Mouse (Mus musculus) neural tube, embryonic 12.5 days (tissue): ENCODE results near the gene Trpv2. TPM values are rescaled to one million over a fixed set of nuclear protein-coding genes. Genes with fewer than 3 reads are reported as not detected.

ENCODE experiments used
- ATAC-seq: fragments of 200-750 bp; cut with Nextera tagmentation; 2 replicates; pipeline ENCODE4 v1.8.0; 2017; ENCODE audit warnings: low read depth, mild to moderate bottlenecking, moderate TSS enrichment, moderate library complexity; ENCODE audit not compliant: low FRiP score
- H3K27ac ChIP-seq: fragments of 300-500 bp; sonication (generic); 2 replicates; pipeline ENCODE4 v1.5.1; 2016
- H3K27me3 ChIP-seq: fragments of 300-500 bp; sonication (generic); replicated peaks from 2 replicates; pipeline ENCODE4 v1.6.1; 2016; ENCODE audit warnings: mild to moderate bottlenecking
- H3K36me3 ChIP-seq: fragments of 300-500 bp; sonication (generic); 2 replicates; pipeline ENCODE4 v1.6.1; 2016; ENCODE audit warnings: mild to moderate bottlenecking
- H3K4me1 ChIP-seq: fragments of 300-500 bp; sonication (generic); 2 replicates; pipeline ENCODE4 v1.6.1; 2016
- H3K4me2 ChIP-seq: fragments of 300-500 bp; sonication (generic); replicated peaks from 2 replicates; pipeline ENCODE4 v1.6.1; 2016; ENCODE audit warnings: mild to moderate bottlenecking
- H3K4me3 ChIP-seq: fragments of 300-500 bp; sonication (generic); 2 replicates; pipeline ENCODE4 v1.5.1; 2016
- H3K9ac ChIP-seq: fragments of 300-500 bp; sonication (generic); 2 replicates; pipeline ENCODE4 v1.6.1; 2016; ENCODE audit warnings: mild to moderate bottlenecking
- H3K9me3 ChIP-seq: fragments of 300-500 bp; sonication (generic); 2 replicates; pipeline ENCODE4 v1.6.1; 2016; ENCODE audit warnings: mild to moderate bottlenecking
- WGBS: fragments of 180-500 bp; shearing (Covaris S2); methylation state at CpG from one replicate; pipeline ENCODE4 v1.1.7; 2016; 5-methylcytosine and 5-hydroxymethylcytosine counted together
- polyA plus RNA-seq: library from polyadenylated mRNA; unstranded; fragments of >200 nt; fragmentation: Nextera tagmentation; extraction: Ambion mirVana; gene quantifications from 2 replicates; pipeline ENCODE4 v1.2.1, GENCODE M21; 2016

The Trpv2 gene
- polyA plus RNA-seq: 16.0 and 18.0 TPM in 2 replicates

DNA sequence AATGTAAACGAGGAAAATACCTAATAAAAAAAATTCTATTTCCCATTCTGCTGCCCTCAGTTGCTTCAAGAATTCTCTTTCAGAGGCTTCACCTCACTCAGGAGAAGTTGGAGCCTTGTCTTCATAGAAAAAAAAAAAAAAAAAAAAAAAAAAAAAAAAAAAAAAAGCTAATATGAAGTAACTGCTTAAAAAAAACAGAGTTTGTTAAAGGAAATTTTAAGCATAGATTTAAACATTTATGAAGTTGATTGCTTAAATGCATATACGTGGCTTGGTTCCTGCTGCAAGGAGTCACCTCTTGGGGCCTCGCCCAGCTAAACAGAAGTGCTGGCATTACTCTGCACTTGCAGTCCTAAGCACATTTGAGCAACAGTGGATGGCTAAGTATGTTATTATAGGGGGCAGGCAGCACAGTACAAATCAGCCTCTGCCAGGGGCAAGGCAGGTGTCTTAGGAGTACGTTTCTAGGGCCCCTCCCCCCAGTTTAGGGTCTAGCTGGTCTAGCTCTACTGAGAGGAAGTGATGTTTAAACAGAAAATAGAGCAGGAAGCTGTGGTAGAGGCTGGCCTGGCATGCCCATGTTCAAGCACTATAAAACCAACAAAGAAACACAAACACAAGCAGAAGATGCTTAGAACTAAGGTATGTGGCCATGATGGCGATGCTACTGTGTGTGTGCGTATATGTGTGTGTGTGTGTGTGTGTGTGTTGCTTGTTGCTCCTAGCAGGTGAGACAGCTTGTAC is at the start of gene Trpv2:
Gene Trpv2, plus strand, starts transcription at position 528 of the 744 bp plus-strand sequence.
- H3K9me3 ChIP-seq: no peaks in the 10 kb centered on the region
- WGBS: 77% methylated on average over 6 of the region's 6 CpGs
- peak within 1 kb of the TSS; percentile 99 for H3K4me2 ChIP-seq
- H3K27ac ChIP-seq: no peak within 1 kb of the TSS
- no peaks in the 10 kb centered on the region for H3K36me3 ChIP-seq
- peaks cover 9% of the 10 kb centered on the region for H3K27me3 ChIP-seq
- H3K4me1 ChIP-seq: peaks cover 9% of the 10 kb centered on the region
- peak within 1 kb of the TSS; percentile 49 for H3K4me3 ChIP-seq
- peak within 1 kb of the TSS; percentile 60; the same call in 1 of the 2 replicates for H3K9ac ChIP-seq
- ATAC-seq: no peak

- Histone ChIP-seq H3K27ac (no peak overlapping the region), H3K4me3 (no peak overlapping the region), H3K36me3 (peaks cover 4% of the 10 kb centered on the region; the same call in 1 of the 2 replicates), H3K4me1 (peaks cover 11% of the 10 kb centered on the region; the same call in 1 of the 2 replicates), H3K9ac (no peak overlapping the region), H3K9me3 (no peaks in the 10 kb centered on the region), H3K27me3 (no peaks in the 10 kb centered on the region), H3K4me2 (peak overlapping the region; percentile 91)
- 85% methylated on average over 8 of the region's 8 CpGs for WGBS
- ATAC-seq: no peak
Measured at GRCm38 (mm10) chr11:62537089-62537488, 37.2 kb upstream of the Trpv2 start.

DNA sequence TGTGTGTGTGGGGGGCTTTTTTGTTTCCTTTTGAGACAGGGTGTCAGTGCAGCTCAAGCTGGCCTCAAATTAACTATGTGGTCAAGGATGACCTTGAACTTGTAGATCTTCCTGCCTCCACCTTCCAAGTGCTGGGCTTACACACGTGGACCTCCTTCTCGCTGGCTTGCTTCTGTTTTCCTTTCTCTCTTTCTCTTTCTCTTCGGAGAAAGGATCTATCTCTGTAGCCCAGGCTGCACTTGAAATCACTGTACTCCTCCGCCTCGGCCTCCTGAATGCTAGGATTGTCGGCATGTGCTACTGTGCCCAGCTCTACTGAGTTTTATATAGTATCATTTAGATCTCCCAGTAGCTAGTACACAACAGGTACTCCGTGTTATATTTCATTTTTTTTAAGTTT is 36.7 kb upstream of the Trpv2 start:
- peaks cover 4% of the 10 kb centered on the region; the same call in 1 of the 2 replicates for H3K36me3 ChIP-seq
- no peak for ATAC-seq
- no peaks in the 10 kb centered on the region for H3K27me3 ChIP-seq
- H3K9me3 ChIP-seq: no peaks in the 10 kb centered on the region
- 22% methylated on average over 7 of the region's 7 CpGs for WGBS
- H3K4me3 ChIP-seq: peak overlapping the region; percentile 11
- H3K27ac ChIP-seq: no peak overlapping the region
- peaks cover 11% of the 10 kb centered on the region; the same call in 1 of the 2 replicates for H3K4me1 ChIP-seq
- peak overlapping the region; percentile 91 for H3K4me2 ChIP-seq
- 0 out of 2 replicates have a peak overlapping the region, but pooled peaks have one; percentile 6 for H3K9ac ChIP-seq

DNA sequence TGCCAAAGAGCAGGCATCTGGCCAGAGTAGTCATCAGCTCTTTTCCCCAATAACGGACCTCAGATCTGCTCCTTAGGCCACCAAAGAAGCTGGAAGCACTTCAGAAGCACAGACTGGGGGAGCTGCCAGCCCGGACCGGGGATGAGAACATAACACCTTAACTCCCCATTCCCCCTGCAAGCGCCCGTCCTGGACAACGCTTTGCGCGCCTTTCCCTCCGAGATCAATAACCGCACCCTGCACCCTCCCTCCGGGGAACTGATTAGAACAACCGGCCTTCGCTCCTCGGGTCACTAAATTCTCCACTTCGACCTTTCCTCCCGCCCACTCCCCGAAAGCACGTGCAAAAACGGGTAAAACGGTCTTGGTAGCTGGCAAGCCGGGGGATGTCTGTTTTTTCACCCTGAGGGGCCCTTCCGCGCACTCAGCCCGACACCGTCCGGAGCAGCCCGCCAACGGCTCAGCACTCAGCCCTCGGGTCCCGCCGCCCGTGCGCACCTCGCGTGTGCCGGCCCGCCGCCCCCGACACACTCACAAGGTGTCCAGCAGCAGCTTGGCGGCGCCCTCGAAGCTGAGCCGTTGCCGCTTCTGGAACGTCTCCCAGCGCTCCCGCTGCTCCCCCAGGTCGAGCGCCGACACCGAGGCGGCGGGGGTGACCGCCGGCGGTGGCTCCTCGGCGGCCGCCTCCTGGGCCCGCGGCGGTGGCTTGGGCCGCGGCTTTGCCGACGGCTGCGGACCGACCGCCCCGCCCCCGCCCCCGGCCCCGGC is 35.8 kb upstream of the Trpv2 start:
- no peaks in the 10 kb centered on the region for H3K27me3 ChIP-seq
- peak overlapping the region; percentile 98 for H3K9ac ChIP-seq
- no peaks in the 10 kb centered on the region for H3K9me3 ChIP-seq
- peak overlapping the region; percentile 91 for H3K4me2 ChIP-seq
- H3K4me3 ChIP-seq: peak overlapping the region; percentile 82
- under 1% methylated on average over 70 of the region's 73 CpGs for WGBS
- peak; percentile 86 for ATAC-seq
- H3K4me1 ChIP-seq: peaks cover 11% of the 10 kb centered on the region; the same call in 1 of the 2 replicates
- H3K36me3 ChIP-seq: peaks cover 4% of the 10 kb centered on the region; the same call in 1 of the 2 replicates
- H3K27ac ChIP-seq: peak overlapping the region; percentile 59

GRCm38 (mm10) chr11:62539089-62539890 is 35.0 kb upstream of the Trpv2 start, which contains the start of gene Cenpv:
Gene Cenpv, minus strand, starts transcription at chr11:62539261.
- Histone ChIP-seq H3K9me3 (no peaks in the 10 kb centered on the region), H3K9ac (peak within 1 kb of the TSS; percentile 98), H3K27ac (peak within 1 kb of the TSS; percentile 59), H3K4me1 (peaks cover 11% of the 10 kb centered on the region; the same call in 1 of the 2 replicates), H3K4me3 (peak within 1 kb of the TSS; percentile 82), H3K36me3 (no peaks in the 10 kb centered on the region), H3K27me3 (no peaks in the 10 kb centered on the region), H3K4me2 (peak within 1 kb of the TSS; percentile 91)
- peak; percentile 77 for ATAC-seq
- WGBS: 6% methylated on average over 57 of the region's 57 CpGs

GRCm38 (mm10) chr11:62540167-62540566 is 34.1 kb upstream of the Trpv2 start:
- Histone ChIP-seq H3K36me3 (no peaks in the 10 kb centered on the region), H3K4me2 (no peak overlapping the region), H3K9me3 (no peaks in the 10 kb centered on the region), H3K4me3 (no peak overlapping the region), H3K9ac (no peak overlapping the region), H3K27ac (no peak overlapping the region), H3K4me1 (peaks cover 11% of the 10 kb centered on the region; the same call in 1 of the 2 replicates), H3K27me3 (no peaks in the 10 kb centered on the region)
- ATAC-seq: no peak
- WGBS: 81% methylated on average over 7 of the region's 7 CpGs

- Histone ChIP-seq H3K4me3 (no peak overlapping the region), H3K4me1 (peaks cover 11% of the 10 kb centered on the region; the same call in 1 of the 2 replicates), H3K36me3 (no peaks in the 10 kb centered on the region), H3K9me3 (no peaks in the 10 kb centered on the region), H3K4me2 (no peak overlapping the region), H3K27me3 (no peaks in the 10 kb centered on the region), H3K27ac (no peak overlapping the region), H3K9ac (no peak overlapping the region)
- ATAC-seq: no peak
- WGBS: 59% methylated on average over 2 of the region's 2 CpGs
Measured at GRCm38 (mm10) chr11:62540969-62541368, 33.3 kb upstream of the Trpv2 start.

DNA sequence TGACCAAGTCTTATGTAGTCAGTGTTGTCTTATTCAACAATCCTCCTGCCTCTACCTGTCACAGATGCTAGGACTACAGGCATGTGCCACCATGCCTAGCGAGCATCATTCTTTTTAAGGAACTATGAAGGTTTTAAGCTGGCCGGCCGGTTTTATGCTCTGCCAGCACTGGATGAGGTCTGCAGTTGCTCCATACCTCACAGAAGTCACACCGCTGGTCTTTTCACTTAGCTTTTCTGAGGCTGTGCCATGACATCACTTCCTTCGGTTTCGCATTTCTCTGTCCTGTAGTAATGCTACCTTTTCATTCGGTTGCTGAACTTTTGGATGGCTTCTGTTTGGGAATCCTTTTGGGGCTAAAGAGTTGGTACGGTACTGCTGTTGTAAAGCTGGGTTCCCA is 32.7 kb upstream of the Trpv2 start:
- no peak for ATAC-seq
- H3K4me1 ChIP-seq: peaks cover 11% of the 10 kb centered on the region; the same call in 1 of the 2 replicates
- H3K9ac ChIP-seq: no peak overlapping the region
- WGBS: 85% methylated on average over 8 of the region's 8 CpGs
- no peak overlapping the region for H3K4me3 ChIP-seq
- no peak overlapping the region for H3K27ac ChIP-seq
- H3K36me3 ChIP-seq: no peaks in the 10 kb centered on the region
- no peaks in the 10 kb centered on the region for H3K9me3 ChIP-seq
- H3K27me3 ChIP-seq: no peaks in the 10 kb centered on the region
- no peak overlapping the region for H3K4me2 ChIP-seq

- H3K4me3 ChIP-seq: no peak overlapping the region
- H3K9ac ChIP-seq: no peak overlapping the region
- no peaks in the 10 kb centered on the region for H3K27me3 ChIP-seq
- no peak overlapping the region for H3K4me2 ChIP-seq
- WGBS: 88% methylated on average over 3 of the region's 3 CpGs
- H3K36me3 ChIP-seq: no peaks in the 10 kb centered on the region
- 0 out of 2 replicates have a peak, but pooled peaks cover under 1% of the 10 kb centered on the region for H3K4me1 ChIP-seq
- no peak overlapping the region for H3K27ac ChIP-seq
- ATAC-seq: no peak
- H3K9me3 ChIP-seq: no peaks in the 10 kb centered on the region
Measured at GRCm38 (mm10) chr11:62543991-62544390, 30.3 kb upstream of the Trpv2 start.

GRCm38 (mm10) chr11:62549782-62550181 is 24.5 kb upstream of the Trpv2 start:
- H3K27me3 ChIP-seq: no peaks in the 10 kb centered on the region
- H3K4me1 ChIP-seq: peaks cover 26% of the 10 kb centered on the region
- ATAC-seq: no peak
- H3K36me3 ChIP-seq: peaks cover 17% of the 10 kb centered on the region
- H3K27ac ChIP-seq: peak overlapping the region; percentile 97; the same call in 1 of the 2 replicates
- H3K4me3 ChIP-seq: peak overlapping the region; percentile 61
- WGBS: 27% methylated on average over 5 of the region's 5 CpGs
- peak overlapping the region; percentile 82 for H3K4me2 ChIP-seq
- H3K9ac ChIP-seq: peak overlapping the region; percentile 94
- no peaks in the 10 kb centered on the region for H3K9me3 ChIP-seq

DNA sequence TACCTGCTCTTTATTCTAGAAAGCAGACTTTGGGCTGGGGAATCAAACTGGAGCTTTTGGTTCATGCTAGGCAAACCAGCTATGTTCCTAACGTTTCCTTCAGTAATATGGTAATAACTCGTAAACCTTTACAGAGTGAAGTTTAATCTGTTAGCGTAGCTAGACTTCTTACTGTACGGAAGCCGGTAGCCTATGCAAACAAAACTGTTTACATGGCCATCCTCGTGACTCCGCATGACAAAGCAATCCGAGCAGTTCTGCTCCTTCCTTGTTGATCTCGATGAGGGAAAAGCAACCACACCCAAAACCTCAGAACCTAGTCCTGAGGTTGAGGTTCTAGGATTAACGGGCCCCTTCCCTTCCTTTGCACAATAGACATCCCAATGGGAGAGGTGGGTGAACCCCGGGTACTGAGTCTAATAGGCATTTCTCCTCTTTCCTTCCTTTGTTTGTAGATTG is 24.0 kb upstream of the Trpv2 start:
- WGBS: 6% methylated on average over 11 of the region's 11 CpGs
- Histone ChIP-seq H3K9me3 (no peaks in the 10 kb centered on the region), H3K9ac (peak overlapping the region; percentile 94), H3K36me3 (peaks cover 22% of the 10 kb centered on the region), H3K27ac (peak overlapping the region; percentile 97), H3K4me3 (peak overlapping the region; percentile 61), H3K4me2 (peak overlapping the region; percentile 82), H3K4me1 (peaks cover 30% of the 10 kb centered on the region), H3K27me3 (no peaks in the 10 kb centered on the region)
- peak; percentile 35 for ATAC-seq
